Mouse (Mus musculus): Measurements from ENCODE around the gene Gm12258. TPM values are rescaled to one million over a fixed set of nuclear protein-coding genes. Genes with fewer than 3 reads are reported as not detected.

Gm12258 gene
- total RNA-seq, 2 experiments from 2014 or later: 3.3 to 3.6 TPM

DNA sequence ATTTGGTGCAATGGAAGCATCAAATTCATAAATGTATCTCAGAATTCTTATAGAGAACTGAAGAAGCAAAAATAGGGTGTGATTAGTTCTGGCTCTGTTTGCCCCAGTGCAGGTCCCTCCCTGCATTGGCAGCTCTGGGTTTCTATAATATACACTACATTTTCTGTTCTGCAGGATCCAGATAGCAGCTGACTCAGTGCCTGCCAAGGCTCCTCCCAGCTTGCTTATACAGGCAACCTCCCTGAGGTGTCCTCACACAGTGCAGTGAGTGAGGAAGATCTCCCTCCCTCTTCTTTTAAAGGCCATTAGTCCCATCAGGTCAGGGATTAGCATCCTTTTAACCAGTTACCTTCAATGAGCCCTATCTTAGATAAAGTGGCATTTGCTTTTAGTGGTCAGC is 54.1 kb downstream of the Gm12258 start:
- no peak for DNase-seq

DNA sequence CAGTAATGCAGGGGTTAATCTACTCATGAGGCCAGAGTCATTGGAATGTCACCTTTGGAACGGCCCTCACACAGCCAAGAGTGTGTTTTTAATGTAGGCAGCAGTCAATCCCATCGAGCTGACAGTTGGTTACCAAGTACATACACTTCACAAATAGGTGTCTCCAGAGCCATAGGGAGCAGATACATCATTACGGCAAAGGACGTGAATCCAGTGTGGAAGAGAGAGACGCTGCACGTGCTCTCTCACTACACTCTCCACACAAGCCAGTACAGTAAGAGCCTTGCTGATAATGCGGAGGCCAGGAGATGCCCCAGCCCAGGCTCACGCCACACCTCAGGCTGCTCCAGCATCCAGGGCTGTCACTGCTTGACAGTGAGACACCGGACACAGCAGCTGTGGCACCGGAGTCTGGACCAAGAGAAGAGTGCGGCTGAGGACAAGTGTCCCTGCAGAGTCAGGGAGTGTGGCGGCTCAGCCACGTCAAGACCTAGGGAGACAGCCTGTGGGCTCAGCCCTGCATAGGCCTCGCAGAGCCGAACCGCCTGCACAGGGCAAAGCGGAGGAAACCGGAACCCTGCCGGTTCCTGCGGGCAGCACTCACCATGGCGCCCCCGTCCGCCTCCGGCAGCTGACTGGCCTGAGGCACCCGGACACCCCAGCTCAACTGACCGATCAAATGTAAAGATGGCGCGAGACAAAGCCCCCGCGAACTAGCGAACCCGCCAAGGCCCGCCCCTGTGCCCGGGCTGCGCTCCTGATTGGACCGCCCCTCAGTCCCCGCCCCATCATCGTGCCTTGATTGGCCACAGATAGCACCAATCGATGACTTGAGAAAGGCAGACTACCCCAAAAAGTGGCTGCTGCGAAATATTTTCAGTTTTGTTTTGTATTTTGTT is 56.8 kb downstream of the Gm12258 start, which contains the start of gene Zfp39:
TSS of gene Zfp39 (minus strand) at position 715 of the 899 bp plus-strand sequence.
- peak; percentile 97 for DNase-seq

DNA sequence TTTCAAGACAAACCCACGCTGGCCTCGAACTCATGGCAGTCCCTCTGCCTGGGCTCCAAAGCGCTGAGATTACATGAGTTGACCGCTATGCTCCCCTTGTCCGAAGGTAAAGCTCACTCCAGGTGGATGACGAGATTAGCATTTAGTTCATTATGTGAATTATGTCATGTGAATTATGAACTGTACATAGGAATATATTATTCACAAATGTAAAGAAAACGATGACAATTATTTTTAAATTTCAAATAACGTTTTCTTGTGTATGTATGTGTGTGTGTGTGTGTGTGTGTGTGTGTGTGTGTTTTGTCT is 57.4 kb downstream of the Gm12258 start:
- no peak for DNase-seq

DNA sequence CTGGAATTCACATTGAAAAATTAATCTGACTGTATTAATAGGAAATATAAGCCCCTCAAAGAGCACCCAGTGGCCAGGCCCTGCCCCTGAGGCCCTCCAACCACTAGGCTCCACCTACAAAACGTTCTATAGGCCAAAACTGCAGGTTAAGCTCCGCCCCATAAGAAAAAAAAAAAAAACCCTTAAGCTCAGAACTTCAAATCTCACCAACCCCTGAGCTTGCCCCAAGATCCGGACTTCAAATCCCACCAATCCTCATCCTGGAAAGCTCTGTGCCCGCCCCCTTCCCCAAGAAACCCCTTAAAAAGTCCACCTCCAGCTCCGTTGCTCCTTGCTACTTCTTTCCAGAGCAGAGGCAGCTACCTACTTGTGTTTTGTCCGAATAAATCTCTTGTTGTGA is 57.9 kb downstream of the Gm12258 start:
- DNase-seq: no peak

Other genes with a start within 250 kb of the Gm12258 start
- not detected for gene 2210407C18Rik, start 231.1 kb upstream of the Gm12258 start, total RNA-seq (2021)
- gene Olfr323, start 216.7 kb upstream of the Gm12258 start, total RNA-seq (2021): not detected
- not detected for gene Trim58, start 206.7 kb upstream of the Gm12258 start, total RNA-seq (2021)
- not detected for gene Olfr322, start 188.4 kb upstream of the Gm12258 start, total RNA-seq (2021)
- not detected for gene Olfr320, start 166.1 kb upstream of the Gm12258 start, total RNA-seq (2021)
- gene Olfr319, start 148.0 kb upstream of the Gm12258 start, total RNA-seq (2021): not detected
- gene Olfr318, start 123.1 kb upstream of the Gm12258 start, total RNA-seq (2021): not detected
- gene Olfr317, start 107.9 kb upstream of the Gm12258 start, total RNA-seq (2021): not detected
- not detected for gene Olfr316, start 94.4 kb upstream of the Gm12258 start, total RNA-seq (2021)
- gene Olfr315, start 74.0 kb upstream of the Gm12258 start, total RNA-seq (2021): not detected
- not detected for gene Olfr314, start 64.2 kb upstream of the Gm12258 start, total RNA-seq (2021)
- gene Fam183b, start 45.2 kb upstream of the Gm12258 start, total RNA-seq (2021): 1 to 10 TPM; 1.4 to 2.4 TPM
- not detected for gene Olfr313, start 32.2 kb upstream of the Gm12258 start, total RNA-seq (2021)
- gene Olfr312, start 17.9 kb upstream of the Gm12258 start, total RNA-seq (2021): not detected
- not detected for gene Olfr311, start 7.9 kb upstream of the Gm12258 start, total RNA-seq (2021)
- 1 to 10 TPM; 4.4 to 6.2 TPM for gene 2810021J22Rik, start 20.1 kb downstream of the Gm12258 start, total RNA-seq (2021)
- 1 to 10 TPM; 3.1 to 3.2 TPM for gene Zfp39, start 57.1 kb downstream of the Gm12258 start, total RNA-seq (2021)
- not detected for gene Btnl10, start 70.8 kb downstream of the Gm12258 start, total RNA-seq (2021)
- 100 to 1,000 TPM; 173 to 181 TPM for gene Rnf187, start 91.8 kb downstream of the Gm12258 start, total RNA-seq (2021)
- gene Hist3h2ba, start 101.8 kb downstream of the Gm12258 start, total RNA-seq (2021): 1 to 10 TPM; 4.5 to 5.8 TPM
- gene Hist3h2a, start 107.5 kb downstream of the Gm12258 start, total RNA-seq (2021): 10 to 100 TPM; 20.0 to 21.8 TPM
- gene Trim17, start 107.5 kb downstream of the Gm12258 start, total RNA-seq (2021): under 1 TPM; 0.10 to 0.26 TPM
- gene Trim11, start 130.9 kb downstream of the Gm12258 start, total RNA-seq (2021): 10 to 100 TPM; 23.7 to 25.5 TPM